Mouse (Mus musculus) small intestine, adult 2 months (tissue): ENCODE data around the gene Plscr1.

Experiments
- CTCF ChIP-seq: fragments of 200-500 bp; IDR thresholded peaks from 2 replicates; pipeline ENCODE4 v1.5.1; 2012; ENCODE audit warnings: low read depth, mild to moderate bottlenecking, control low read depth, inconsistent platforms, low read length, moderate library complexity, mixed read lengths; ENCODE audit not compliant: insufficient replicate concordance, insufficient read length; ENCODE audit errors: extremely low read depth
- POLR2A ChIP-seq: fragments of 200-500 bp; IDR thresholded peaks from 2 replicates; pipeline ENCODE4 v1.6.1; 2012; ENCODE audit warnings: low read depth, mild to moderate bottlenecking, control low read depth, inconsistent platforms, low read length, moderate library complexity

DNA sequence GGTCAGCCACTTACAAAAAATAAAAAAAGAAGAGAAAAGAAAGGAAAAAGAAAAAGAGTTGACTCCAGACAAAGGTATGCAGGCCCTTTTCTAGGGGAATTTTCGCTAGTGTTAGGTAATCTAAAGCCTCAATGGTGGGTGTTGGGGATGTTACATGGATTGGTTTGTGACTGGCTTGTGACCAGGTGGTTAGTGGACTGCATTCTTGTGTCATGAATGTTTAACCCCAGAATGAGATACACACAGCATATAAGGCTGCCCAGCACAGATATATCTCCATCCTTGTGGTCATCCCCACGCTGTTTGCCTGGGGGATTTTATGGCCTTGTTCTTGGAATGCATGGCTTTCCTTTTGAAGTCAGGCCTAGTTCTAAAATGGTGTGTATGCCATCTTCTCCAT, 23.7 kb downstream of the Plscr1 start:
- TF ChIP-seq POLR2A (no peak), CTCF (no peak)
